Mouse (Mus musculus) embryonic facial prominence, embryonic 12.5 days (tissue): ENCODE measurements at regions not wholly inside any gene's neighbourhood (a gene's known extent, or its start where the extent isn't known, plus 50 kb on each side); places are given as distances from the start of the nearest gene placed in this dataset.

ENCODE experiments used
- ATAC-seq: fragments of 200-750 bp; cut with Nextera tagmentation; 2 replicates; pipeline ENCODE4 v1.8.0; 2017; ENCODE audit not compliant: insufficient number of reproducible peaks, insufficient read depth, low FRiP score, low TSS enrichment
- H3K27ac ChIP-seq: fragments of 300-500 bp; sonication (generic); 2 replicates; pipeline ENCODE4 v1.5.1; 2016; ENCODE audit warnings: mild to moderate bottlenecking
- H3K27me3 ChIP-seq: fragments of 300-500 bp; sonication (generic); 2 replicates; pipeline ENCODE4 v1.6.1; 2016; ENCODE audit warnings: mild to moderate bottlenecking, moderate library complexity
- H3K36me3 ChIP-seq: fragments of 300-500 bp; sonication (generic); 2 replicates; pipeline ENCODE4 v1.6.1; 2016; ENCODE audit warnings: mild to moderate bottlenecking
- H3K4me1 ChIP-seq: fragments of 300-500 bp; sonication (generic); 2 replicates; pipeline ENCODE4 v1.6.1; 2016
- H3K4me2 ChIP-seq: fragments of 300-500 bp; sonication (generic); replicated peaks from 2 replicates; pipeline ENCODE4 v1.6.1; 2016; ENCODE audit warnings: mild to moderate bottlenecking, moderate library complexity
- H3K4me3 ChIP-seq: fragments of 300-500 bp; sonication (generic); 2 replicates; pipeline ENCODE4 v1.5.1; 2016; ENCODE audit warnings: mild to moderate bottlenecking
- H3K9ac ChIP-seq: fragments of 300-500 bp; sonication (generic); 2 replicates; pipeline ENCODE4 v1.6.1; 2016; ENCODE audit warnings: mild to moderate bottlenecking, moderate library complexity
- H3K9me3 ChIP-seq: fragments of 300-500 bp; sonication (generic); 2 replicates; pipeline ENCODE4 v1.6.1; 2016; ENCODE audit warnings: mild to moderate bottlenecking, moderate library complexity
- WGBS: fragments of 180-500 bp; shearing (Covaris S2); methylation state at CpG from one replicate; pipeline ENCODE4 v1.1.7; 2016; 5-methylcytosine and 5-hydroxymethylcytosine counted together

GRCm38 (mm10) chr8:104022231-104022630 lies 79.2 kb upstream of the Cdh5 start:
- Histone ChIP-seq H3K27me3 (no peaks in the 10 kb centered on the region), H3K4me1 (peaks cover 32% of the 10 kb centered on the region), H3K9ac (no peak overlapping the region), H3K4me2 (no peak overlapping the region), H3K27ac (peak overlapping the region; percentile 93), H3K9me3 (no peaks in the 10 kb centered on the region; the same call in 1 of the 2 replicates), H3K4me3 (no peak overlapping the region), H3K36me3 (no peaks in the 10 kb centered on the region)
- ATAC-seq: no peak
- WGBS: 50% methylated on average over 7 of the region's 7 CpGs

DNA sequence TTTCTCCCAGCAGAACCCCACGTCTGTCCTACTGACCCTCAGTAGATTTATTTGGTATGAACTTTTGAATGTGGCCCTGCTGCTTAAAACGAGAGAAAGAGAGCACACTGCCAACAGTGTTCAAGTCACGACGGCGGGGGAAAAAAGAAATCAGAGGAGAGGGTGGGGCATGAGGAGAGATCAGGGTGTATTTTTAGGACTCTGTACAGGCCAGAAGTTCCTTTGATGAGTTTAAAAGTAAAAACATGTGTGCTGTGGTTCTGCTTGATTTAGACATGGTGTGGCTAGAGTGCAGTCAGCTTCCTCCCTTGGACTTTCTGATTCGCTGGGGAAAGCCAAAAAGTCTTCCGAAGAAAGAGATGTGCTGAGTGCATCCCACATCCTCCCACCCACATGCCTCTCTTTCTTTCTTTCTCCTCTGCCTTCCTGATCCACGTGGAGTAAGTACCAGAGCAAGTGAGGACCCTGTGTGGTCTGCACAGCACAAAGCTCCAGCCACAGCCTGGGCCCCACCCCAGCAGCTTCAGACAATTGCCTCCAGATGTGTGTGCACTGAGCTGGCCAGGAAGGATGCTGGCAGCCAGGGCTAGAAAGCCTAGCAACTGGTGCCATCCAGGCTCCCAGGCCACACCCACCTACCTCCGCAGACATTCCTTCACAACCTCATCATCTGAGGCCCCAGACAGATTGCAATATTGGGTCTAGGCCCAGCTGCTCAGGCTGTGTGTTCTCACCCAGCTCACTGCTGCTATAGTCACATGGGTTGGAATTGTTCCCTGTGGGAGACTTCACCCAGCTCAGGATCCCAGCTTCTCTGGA lies 78.5 kb upstream of the Cdh5 start:
- Histone ChIP-seq H3K4me3 (no peak overlapping the region), H3K36me3 (no peaks in the 10 kb centered on the region), H3K9me3 (no peaks in the 10 kb centered on the region; the same call in 1 of the 2 replicates), H3K4me2 (no peak overlapping the region), H3K4me1 (peaks cover 38% of the 10 kb centered on the region), H3K9ac (no peak overlapping the region), H3K27ac (peak overlapping the region; percentile 93), H3K27me3 (no peaks in the 10 kb centered on the region)
- WGBS: 20% methylated on average over 9 of the region's 9 CpGs
- peak; percentile 87 for ATAC-seq

GRCm38 (mm10) chr8:104027161-104027821 lies 74.1 kb upstream of the Cdh5 start:
- no peak overlapping the region for H3K9ac ChIP-seq
- WGBS: 59% methylated on average over 11 of the region's 11 CpGs
- H3K27ac ChIP-seq: no peak overlapping the region
- H3K9me3 ChIP-seq: peaks cover 16% of the 10 kb centered on the region
- no peak overlapping the region for H3K4me3 ChIP-seq
- H3K27me3 ChIP-seq: no peaks in the 10 kb centered on the region
- peaks cover 29% of the 10 kb centered on the region for H3K4me1 ChIP-seq
- no peak overlapping the region for H3K4me2 ChIP-seq
- H3K36me3 ChIP-seq: no peaks in the 10 kb centered on the region
- no peak for ATAC-seq

DNA sequence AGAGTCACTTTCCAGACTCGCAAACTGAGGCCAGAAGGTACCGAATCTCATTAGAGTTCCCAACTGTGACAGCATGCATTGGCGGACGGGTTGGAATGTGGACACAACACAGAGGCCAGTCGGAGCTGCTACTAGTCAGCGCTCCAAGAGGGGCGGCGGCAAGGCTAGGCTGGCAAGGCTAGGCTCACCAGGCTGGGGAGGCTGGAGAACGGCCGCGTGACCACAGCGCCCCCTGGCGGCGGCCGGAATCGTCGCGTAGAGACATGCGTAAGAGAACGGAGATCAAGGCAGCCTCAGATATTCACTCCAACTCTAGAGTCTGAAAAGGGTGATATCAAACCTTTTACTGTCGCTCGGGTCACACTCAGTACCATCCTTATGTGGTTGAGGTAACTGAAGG lies 72.8 kb upstream of the Cdh5 start:
- peak; percentile 80 for ATAC-seq
- Histone ChIP-seq H3K36me3 (no peaks in the 10 kb centered on the region), H3K4me2 (peak overlapping the region; percentile 37), H3K4me1 (peaks cover 22% of the 10 kb centered on the region), H3K9ac (no peak overlapping the region), H3K9me3 (peaks cover 16% of the 10 kb centered on the region), H3K4me3 (no peak overlapping the region), H3K27ac (peak overlapping the region; percentile 37; the same call in 1 of the 2 replicates), H3K27me3 (no peaks in the 10 kb centered on the region)
- 1% methylated on average over 22 of the region's 22 CpGs for WGBS

- 95% methylated on average over 2 of the region's 2 CpGs for WGBS
- Histone ChIP-seq H3K4me3 (no peak overlapping the region), H3K9me3 (peaks cover 16% of the 10 kb centered on the region), H3K9ac (no peak overlapping the region), H3K27me3 (no peaks in the 10 kb centered on the region), H3K27ac (no peak overlapping the region), H3K36me3 (no peaks in the 10 kb centered on the region), H3K4me2 (no peak overlapping the region), H3K4me1 (peaks cover 10% of the 10 kb centered on the region; the same call in 1 of the 2 replicates)
- no peak for ATAC-seq
Observed at GRCm38 (mm10) chr8:104032179-104032578, 69.2 kb upstream of the Cdh5 start.

DNA sequence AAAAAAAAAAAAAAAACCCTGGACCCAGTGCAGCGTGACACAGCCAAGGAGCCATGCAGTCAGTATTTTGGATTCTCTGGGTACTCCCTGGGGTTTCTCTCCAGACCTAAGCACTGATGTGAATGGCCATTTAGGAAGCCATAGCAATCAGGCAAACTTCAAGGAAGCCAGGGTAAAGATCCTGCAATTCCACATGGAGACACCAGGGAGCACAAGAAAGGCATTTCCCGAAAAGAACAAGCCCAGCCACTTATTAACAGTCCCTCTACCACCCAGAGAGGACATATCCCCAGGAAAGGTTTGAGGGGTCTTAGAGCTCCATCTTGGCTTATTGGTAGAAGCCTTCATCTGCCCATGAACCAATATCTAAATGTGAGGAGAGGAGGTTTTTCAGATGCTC lies 68.3 kb upstream of the Cdh5 start:
- ATAC-seq: no peak
- no peak overlapping the region for H3K4me2 ChIP-seq
- no peak overlapping the region for H3K27ac ChIP-seq
- H3K9me3 ChIP-seq: peaks cover 16% of the 10 kb centered on the region
- H3K4me1 ChIP-seq: peaks cover under 1% of the 10 kb centered on the region; the same call in 1 of the 2 replicates
- H3K36me3 ChIP-seq: no peaks in the 10 kb centered on the region
- H3K27me3 ChIP-seq: no peaks in the 10 kb centered on the region
- WGBS: 52% methylated on average over 2 of the region's 2 CpGs
- no peak overlapping the region for H3K4me3 ChIP-seq
- H3K9ac ChIP-seq: no peak overlapping the region

GRCm38 (mm10) chr8:104034286-104034685 lies 67.1 kb upstream of the Cdh5 start:
- no peak for ATAC-seq
- WGBS: 70% methylated on average over 3 of the region's 3 CpGs

DNA sequence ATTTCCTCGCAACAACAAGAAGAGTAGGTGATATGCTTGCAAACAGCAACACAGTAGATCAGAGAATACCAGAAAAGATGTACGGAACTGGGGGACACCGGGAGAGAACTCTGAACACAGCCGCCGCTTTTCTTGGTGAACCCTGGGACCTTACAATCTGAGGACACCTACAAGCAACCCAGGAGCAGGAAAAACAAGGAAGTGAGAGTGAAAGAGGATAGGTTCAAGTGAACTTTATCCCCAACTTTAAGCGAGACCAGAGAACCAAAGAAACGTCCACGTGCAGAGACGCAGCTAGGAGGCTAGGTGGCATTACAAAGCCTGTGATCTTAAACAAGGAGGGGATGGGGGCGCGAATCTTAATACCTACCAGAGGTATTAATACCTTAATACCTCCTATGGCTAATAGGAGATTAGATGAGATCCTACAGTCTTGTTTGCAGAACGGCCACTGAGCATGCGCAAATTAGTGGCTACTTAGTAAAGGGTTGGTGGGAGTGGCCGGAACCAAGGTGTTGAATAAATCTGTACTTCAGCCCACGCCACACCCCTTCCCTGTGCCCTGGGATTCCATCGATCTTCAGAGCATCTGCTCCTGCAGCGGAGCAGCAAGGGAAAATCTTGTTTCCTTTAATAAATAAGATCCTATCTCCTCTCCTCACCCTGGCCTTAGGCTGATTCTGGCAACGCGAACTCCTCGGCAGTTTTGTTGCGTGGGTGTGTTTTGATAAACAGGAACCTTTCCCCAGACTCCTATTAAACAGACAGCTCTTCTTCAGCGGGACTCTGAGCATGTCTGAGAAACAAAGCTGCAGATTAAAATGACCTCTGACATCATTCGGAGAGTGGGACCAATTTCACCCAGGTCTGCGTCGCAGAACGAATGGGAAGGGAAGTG lies 64.6 kb upstream of the Cdh5 start:
- no peak overlapping the region for H3K27ac ChIP-seq
- H3K4me2 ChIP-seq: no peak overlapping the region
- no peaks in the 10 kb centered on the region for H3K27me3 ChIP-seq
- WGBS: 77% methylated on average over 26 of the region's 26 CpGs
- no peak overlapping the region for H3K9ac ChIP-seq
- no peak overlapping the region for H3K4me3 ChIP-seq
- peaks cover under 1% of the 10 kb centered on the region; the same call in 1 of the 2 replicates for H3K4me1 ChIP-seq
- no peaks in the 10 kb centered on the region for H3K36me3 ChIP-seq
- H3K9me3 ChIP-seq: 0 out of 2 replicates have a peak, but pooled peaks cover 4% of the 10 kb centered on the region
- ATAC-seq: no peak

More at GRCm38 (mm10) chr8:104034286-104034685, 67.1 kb upstream of the Cdh5 start:
- Histone ChIP-seq H3K9ac (no peak overlapping the region), H3K9me3 (peaks cover 16% of the 10 kb centered on the region), H3K36me3 (no peaks in the 10 kb centered on the region), H3K4me3 (no peak overlapping the region), H3K27ac (no peak overlapping the region), H3K4me2 (no peak overlapping the region), H3K27me3 (no peaks in the 10 kb centered on the region), H3K4me1 (no peaks in the 10 kb centered on the region)

DNA sequence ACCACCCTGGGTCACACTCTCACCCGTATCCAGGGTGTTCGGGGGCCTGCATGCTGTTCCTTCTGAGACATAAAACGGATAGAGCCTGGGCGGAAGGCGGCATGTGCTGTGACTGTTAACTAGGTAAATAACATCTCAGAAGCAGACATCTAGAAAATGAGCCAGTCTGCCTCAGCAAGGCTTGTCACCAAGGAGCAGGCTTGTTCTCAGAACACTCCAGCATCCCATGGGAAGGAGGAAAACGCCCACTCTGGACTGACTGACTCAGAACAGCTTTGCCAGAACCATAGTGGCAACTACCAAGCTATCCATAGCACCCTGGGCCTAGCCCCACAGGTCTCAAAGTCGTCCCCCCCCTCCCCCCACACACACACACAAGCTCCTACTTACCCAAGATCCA lies 63.8 kb upstream of the Cdh5 start:
- no peak overlapping the region for H3K27ac ChIP-seq
- peaks cover 8% of the 10 kb centered on the region for H3K4me1 ChIP-seq
- no peak for ATAC-seq
- no peak overlapping the region for H3K4me2 ChIP-seq
- H3K4me3 ChIP-seq: no peak overlapping the region
- H3K9me3 ChIP-seq: no peaks in the 10 kb centered on the region
- no peak overlapping the region for H3K9ac ChIP-seq
- WGBS: 82% methylated on average over 7 of the region's 7 CpGs
- H3K27me3 ChIP-seq: no peaks in the 10 kb centered on the region
- no peaks in the 10 kb centered on the region for H3K36me3 ChIP-seq

GRCm38 (mm10) chr8:104039526-104039925 lies 61.9 kb upstream of the Cdh5 start:
- Histone ChIP-seq H3K4me1 (peaks cover 18% of the 10 kb centered on the region), H3K4me3 (no peak overlapping the region), H3K9me3 (no peaks in the 10 kb centered on the region), H3K27ac (no peak overlapping the region), H3K27me3 (no peaks in the 10 kb centered on the region), H3K9ac (no peak overlapping the region), H3K36me3 (no peaks in the 10 kb centered on the region), H3K4me2 (no peak overlapping the region)
- 0 out of 2 replicates have a peak, but pooled peaks have one; percentile 29 for ATAC-seq
- 85% methylated on average over 12 of the region's 12 CpGs for WGBS

DNA sequence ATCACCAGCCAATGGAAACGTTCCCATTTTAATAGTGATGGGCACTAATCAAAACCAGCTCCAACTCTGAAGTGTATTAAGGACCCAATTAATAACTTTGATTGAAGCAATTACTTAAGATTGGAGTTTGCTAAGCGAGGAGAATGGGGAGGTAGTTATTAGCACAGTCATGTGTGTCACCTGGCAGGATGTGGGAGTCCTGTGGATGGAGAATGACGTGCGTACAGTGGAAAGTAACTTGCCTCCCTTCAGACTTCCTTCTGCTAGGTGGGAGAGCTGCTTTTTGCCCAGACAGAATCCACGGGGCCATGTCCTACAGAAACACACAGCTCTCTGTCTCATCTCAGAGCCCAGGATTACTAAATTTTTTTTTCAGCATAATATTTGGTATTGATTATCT lies 59.9 kb upstream of the Cdh5 start:
- H3K4me3 ChIP-seq: no peak overlapping the region
- H3K4me2 ChIP-seq: no peak overlapping the region
- 56% methylated on average over 5 of the region's 5 CpGs for WGBS
- ATAC-seq: no peak
- 0 out of 2 replicates have a peak, but pooled peaks cover 7% of the 10 kb centered on the region for H3K9me3 ChIP-seq
- peaks cover 18% of the 10 kb centered on the region for H3K4me1 ChIP-seq
- no peak overlapping the region for H3K27ac ChIP-seq
- H3K36me3 ChIP-seq: no peaks in the 10 kb centered on the region
- H3K9ac ChIP-seq: no peak overlapping the region
- H3K27me3 ChIP-seq: no peaks in the 10 kb centered on the region
